ENCODE assay signal across 20 mouse cellular contexts in genomic region chr7:35355303-35355872, GRCm38 (mm10). TPM values are rescaled to one million over a fixed set of nuclear protein-coding genes. Genes with fewer than 3 reads are reported as not detected.
DNase-seq lines count a peak whose midpoint lies in the region; ATAC-seq and TF ChIP-seq lines count a peak whose summit lies in the region.
"Had no signal": no experiment of that assay in that cellular context is flagged by ENCODE, and none has a peak within 500 bp of the region (broad histone marks: within the 10 kb centered on the region; RNA-seq: fewer than 3 reads in every experiment).

No protein-coding gene starts in this region.

- peak; percentile 53 for ATAC-seq in liver, embryonic 16.5 days (ENCODE audit: low read depth)
- ATAC-seq in intestine, postnatal 0 days = peak; percentile 79
- ATAC-seq in kidney, postnatal 0 days (replicated peaks; ENCODE audit: low FRiP score, low read depth) = 0 out of 2 replicates have a peak, but pooled peaks have one; percentile 25
- ATAC-seq in stomach, embryonic 16.5 days (ENCODE audit: insufficient read depth, low FRiP score) = peak; percentile 31; the same call in 1 of the 2 replicates
- ATAC-seq: forebrain, embryonic 15.5 days; midbrain, embryonic 15.5 days had no signal

- H3K36me3 ChIP-seq in liver, embryonic 16.5 days (ENCODE audit: control insufficient read depth, insufficient read depth) = no peaks in the 10 kb centered on the region
- peaks cover 20% of the 10 kb centered on the region; the same call in 1 of the 2 replicates for H3K36me3 ChIP-seq in intestine, postnatal 0 days (ENCODE audit: control insufficient read depth, insufficient read depth)
- H3K36me3 ChIP-seq in kidney, postnatal 0 days (ENCODE audit: insufficient read depth, low read length) = no peaks in the 10 kb centered on the region
- no peaks in the 10 kb centered on the region for H3K36me3 ChIP-seq in stomach, embryonic 16.5 days (ENCODE audit: control insufficient read depth, insufficient read depth, low read length)
- H3K36me3 ChIP-seq: embryonic facial prominence, embryonic 13.5 days; forebrain, embryonic 15.5 days; hindbrain, embryonic 12.5 days; limb, embryonic 10.5 days; midbrain, embryonic 15.5 days had no signal

- no peak overlapping the region for H3K27ac ChIP-seq in liver, embryonic 16.5 days (ENCODE audit: low read length)
- peak overlapping the region; percentile 68 for H3K27ac ChIP-seq in intestine, postnatal 0 days (ENCODE audit: low read depth, low read length)
- no peak overlapping the region for H3K27ac ChIP-seq in kidney, postnatal 0 days
- H3K27ac ChIP-seq in stomach, embryonic 16.5 days (ENCODE audit: low read length) = 0 out of 2 replicates have a peak overlapping the region, but pooled peaks have one; percentile 40
- H3K27ac ChIP-seq: embryonic facial prominence, embryonic 13.5 days; forebrain, embryonic 15.5 days; hindbrain, embryonic 12.5 days; limb, embryonic 10.5 days; liver, embryonic 14.5 days; midbrain, embryonic 15.5 days had no signal

- peak; percentile 16; the same call in 1 of the 2 replicates for TF ChIP-seq CTCF in intestine, postnatal 0 days (IDR thresholded peaks at IDR 0.05; ENCODE audit: low read depth)
- no peak for TF ChIP-seq CTCF in kidney, postnatal 0 days (IDR thresholded peaks at IDR 0.05; ENCODE audit: low read depth)

- intact Hi-C loops in heart, postnatal 25 days (cut with DNase I) = no loop called here

- WGBS in liver, embryonic 16.5 days (ENCODE audit: insufficient replicate concordance) = 37% methylated on average over 5 of the region's 5 CpGs
- 19% methylated on average over 5 of the region's 5 CpGs for WGBS in intestine, postnatal 0 days
- WGBS in kidney, postnatal 0 days = 47% methylated on average over 5 of the region's 5 CpGs
- WGBS in stomach, embryonic 16.5 days = 31% methylated on average over 5 of the region's 5 CpGs

- H3K9ac ChIP-seq in liver, embryonic 16.5 days (ENCODE audit: low read depth, low read length) = no peak overlapping the region
- no peak overlapping the region for H3K9ac ChIP-seq in intestine, postnatal 0 days (ENCODE audit: low read depth, low read length)
- H3K9ac ChIP-seq in kidney, postnatal 0 days (ENCODE audit: low read depth, low read length) = no peak overlapping the region
- H3K9ac ChIP-seq in stomach, embryonic 16.5 days (ENCODE audit: low read length) = no peak overlapping the region
- H3K9ac ChIP-seq: embryonic facial prominence, embryonic 13.5 days; forebrain, embryonic 15.5 days; hindbrain, embryonic 12.5 days; liver, embryonic 14.5 days; midbrain, embryonic 15.5 days had no signal

- H3K4me3 ChIP-seq in liver, embryonic 16.5 days (ENCODE audit: low read depth, low read length) = no peak overlapping the region
- H3K4me3 ChIP-seq in intestine, postnatal 0 days (ENCODE audit: low read depth, low read length) = no peak overlapping the region
- no peak overlapping the region for H3K4me3 ChIP-seq in kidney, postnatal 0 days (replicated peaks; ENCODE audit: low read depth, low read length)
- H3K4me3 ChIP-seq in stomach, embryonic 16.5 days (replicated peaks; ENCODE audit: low read length) = no peak overlapping the region
- H3K4me3 ChIP-seq: embryonic facial prominence, embryonic 13.5 days; forebrain, embryonic 15.5 days; hindbrain, embryonic 12.5 days; limb, embryonic 10.5 days; midbrain, embryonic 15.5 days had no signal

- H3K4me1 ChIP-seq in liver, embryonic 16.5 days (ENCODE audit: control insufficient read depth, low read depth, low read length) = no peaks in the 10 kb centered on the region; the same call in 1 of the 2 replicates
- 0 out of 2 replicates have a peak, but pooled peaks cover 6% of the 10 kb centered on the region for H3K4me1 ChIP-seq in intestine, postnatal 0 days (replicated peaks; ENCODE audit: control insufficient read depth, insufficient read depth, low read length)
- H3K4me1 ChIP-seq in kidney, postnatal 0 days (replicated peaks; ENCODE audit: insufficient read depth, low read length) = no peaks in the 10 kb centered on the region
- H3K4me1 ChIP-seq in stomach, embryonic 16.5 days (ENCODE audit: control insufficient read depth, insufficient read depth, low read length) = no peaks in the 10 kb centered on the region; the same call in 1 of the 2 replicates
- H3K4me1 ChIP-seq: forebrain, embryonic 15.5 days; hindbrain, embryonic 12.5 days; midbrain, embryonic 15.5 days had no signal

- no peaks in the 10 kb centered on the region for H3K27me3 ChIP-seq in liver, embryonic 16.5 days (ENCODE audit: control insufficient read depth, insufficient read depth, low read depth, low read length)
- H3K27me3 ChIP-seq in intestine, postnatal 0 days (replicated peaks; ENCODE audit: control insufficient read depth, insufficient read depth, low read length) = no peaks in the 10 kb centered on the region
- no peaks in the 10 kb centered on the region for H3K27me3 ChIP-seq in kidney, postnatal 0 days (ENCODE audit: insufficient read depth, low read length)
- H3K27me3 ChIP-seq in stomach, embryonic 16.5 days (ENCODE audit: control insufficient read depth, insufficient read depth, low read length) = no peaks in the 10 kb centered on the region
- H3K27me3 ChIP-seq: embryonic facial prominence, embryonic 13.5 days; forebrain, embryonic 15.5 days; hindbrain, embryonic 12.5 days; midbrain, embryonic 15.5 days had no signal

- no peak overlapping the region for H3K4me2 ChIP-seq in liver, embryonic 16.5 days (ENCODE audit: low read depth, low read length)
- H3K4me2 ChIP-seq in intestine, postnatal 0 days (replicated peaks; ENCODE audit: low read depth) = no peak overlapping the region
- H3K4me2 ChIP-seq in kidney, postnatal 0 days (ENCODE audit: low read length) = no peak overlapping the region
- H3K4me2 ChIP-seq in stomach, embryonic 16.5 days (ENCODE audit: low read depth, low read length) = no peak overlapping the region
- H3K4me2 ChIP-seq: embryonic facial prominence, embryonic 13.5 days; forebrain, embryonic 15.5 days; hindbrain, embryonic 12.5 days; midbrain, embryonic 15.5 days had no signal

- no peaks in the 10 kb centered on the region for H3K9me3 ChIP-seq in liver, embryonic 16.5 days (replicated peaks; ENCODE audit: control insufficient read depth, low read length)
- no peaks in the 10 kb centered on the region for H3K9me3 ChIP-seq in intestine, postnatal 0 days (ENCODE audit: control insufficient read depth)
- H3K9me3 ChIP-seq in kidney, postnatal 0 days (replicated peaks; ENCODE audit: low read length) = no peaks in the 10 kb centered on the region
- no peaks in the 10 kb centered on the region for H3K9me3 ChIP-seq in stomach, embryonic 16.5 days (replicated peaks; ENCODE audit: control insufficient read depth, low read length)
- H3K9me3 ChIP-seq: embryonic facial prominence, embryonic 13.5 days; forebrain, embryonic 15.5 days; hindbrain, embryonic 12.5 days; limb, embryonic 10.5 days; midbrain, embryonic 15.5 days had no signal

- DNase-seq in liver = no peak
- DNase-seq in kidney, postnatal 0 days (ENCODE audit: low spot score) = no peak
- DNase-seq in layer of hippocampus, adult 9-10 months (ENCODE audit: low spot score) = no peak
- no peak for DNase-seq in heart, postnatal 25 days (ENCODE audit: low spot score)
- no peak for DNase-seq in adrenal gland, postnatal 4 days (ENCODE audit: low spot score in 2 of 2)
- DNase-seq: adrenal gland, adult 2 months; cerebellum, adult 9-11 months; lung, postnatal 14 days; right cerebral cortex, postnatal 25 days; thymus, postnatal 25 days had no signal

RNA-seq across cellular contexts. Expression of gene Rhpn2, which starts 21.4 kb away (rescaled TPM):
- polyA plus RNA-seq in liver, embryonic 16.5 days (2015; fragmentation: Nextera tagmentation; extraction: Ambion mirVana) = 5.6 and 7.1 TPM in 2 replicates
- polyA plus RNA-seq in intestine, postnatal 0 days (2015; fragmentation: Nextera tagmentation; extraction: Ambion mirVana) = 63.3 and 75.0 TPM in 2 replicates
- 14.6 and 15.1 TPM in 2 replicates for polyA plus RNA-seq in kidney, postnatal 0 days (2015; fragmentation: Nextera tagmentation; extraction: Ambion mirVana)
- 32.4 and 37.5 TPM in 2 replicates for polyA plus RNA-seq in stomach, embryonic 16.5 days (2015; fragmentation: Nextera tagmentation; extraction: Ambion mirVana)
- 1 to 10 TPM; 4.4 to 6.0 TPM for total RNA-seq in heart, postnatal 25 days (2021)
- 1 to 10 TPM; 2.9 to 4.8 TPM for total RNA-seq in adrenal gland, postnatal 4 days (2021)
- total RNA-seq: megakaryocyte-erythroid progenitor cell, adult 5-6 weeks had no signal

RNA-seq across cellular contexts. Expression of gene Gpatch1, which starts 37.1 kb away (rescaled TPM):
- 4.8 and 5.5 TPM in 2 replicates for polyA plus RNA-seq in liver, embryonic 16.5 days (2015; fragmentation: Nextera tagmentation; extraction: Ambion mirVana)
- 8.6 and 9.1 TPM in 2 replicates for polyA plus RNA-seq in intestine, postnatal 0 days (2015; fragmentation: Nextera tagmentation; extraction: Ambion mirVana)
- polyA plus RNA-seq in kidney, postnatal 0 days (2015; fragmentation: Nextera tagmentation; extraction: Ambion mirVana) = 17.0 and 17.6 TPM in 2 replicates
- polyA plus RNA-seq in stomach, embryonic 16.5 days (2015; fragmentation: Nextera tagmentation; extraction: Ambion mirVana) = 13.5 and 14.3 TPM in 2 replicates
- total RNA-seq in heart, postnatal 25 days (2021) = 1 to 10 TPM; 8.8 to 9.9 TPM
- 10 to 100 TPM; 22.3 to 26.0 TPM for total RNA-seq in adrenal gland, postnatal 4 days (2021)

RNA-seq across cellular contexts. Expression of gene Faap24, which starts 41.2 kb away (rescaled TPM):
- polyA plus RNA-seq in liver, embryonic 16.5 days (2015; fragmentation: Nextera tagmentation; extraction: Ambion mirVana) = 15.0 and 17.1 TPM in 2 replicates
- polyA plus RNA-seq in intestine, postnatal 0 days (2015; fragmentation: Nextera tagmentation; extraction: Ambion mirVana) = 9.3 and 10.3 TPM in 2 replicates
- 14.3 and 15.4 TPM in 2 replicates for polyA plus RNA-seq in kidney, postnatal 0 days (2015; fragmentation: Nextera tagmentation; extraction: Ambion mirVana)
- 14.7 and 15.9 TPM in 2 replicates for polyA plus RNA-seq in stomach, embryonic 16.5 days (2015; fragmentation: Nextera tagmentation; extraction: Ambion mirVana)
- total RNA-seq in heart, postnatal 25 days (2021) = 1 to 10 TPM; 1.6 to 2.1 TPM
- total RNA-seq in adrenal gland, postnatal 4 days (2021) = 1 to 10 TPM; 6.5 to 7.3 TPM

RNA-seq across cellular contexts. Expression of gene Cep89, which starts 41.4 kb away (rescaled TPM):
- polyA plus RNA-seq in liver, embryonic 16.5 days (2015; fragmentation: Nextera tagmentation; extraction: Ambion mirVana) = 17.7 and 18.6 TPM in 2 replicates
- polyA plus RNA-seq in intestine, postnatal 0 days (2015; fragmentation: Nextera tagmentation; extraction: Ambion mirVana) = 9.7 and 10.1 TPM in 2 replicates
- 32.2 and 34.1 TPM in 2 replicates for polyA plus RNA-seq in kidney, postnatal 0 days (2015; fragmentation: Nextera tagmentation; extraction: Ambion mirVana)
- polyA plus RNA-seq in stomach, embryonic 16.5 days (2015; fragmentation: Nextera tagmentation; extraction: Ambion mirVana) = 41.1 and 41.8 TPM in 2 replicates
- total RNA-seq in heart, postnatal 25 days (2021) = 10 to 100 TPM; 14.1 to 18.9 TPM
- 10 to 100 TPM; 27.2 to 41.1 TPM for total RNA-seq in adrenal gland, postnatal 4 days (2021)

Comparison
In these comparisons a context has a peak if more than half of its experiments do, and no peak if none do; other contexts are left out.
1. ATAC-seq: peak in every context shown above with its lines; median percentile 79 in intestine, postnatal 0 days; 53 in liver, embryonic 16.5 days; 31 in stomach, embryonic 16.5 days; 25 in kidney, postnatal 0 days.
2. H3K27ac ChIP-seq: peak in intestine, postnatal 0 days (single experiment) and stomach, embryonic 16.5 days (single experiment); none in liver, embryonic 16.5 days (single experiment) and kidney, postnatal 0 days (single experiment).